Mouse (Mus musculus): ENCODE measurements around the gene B9d2.

GRCm38 (mm10) chr7:25689603-25690021 lies 9.0 kb downstream of the B9d2 start:
- TF ChIP-seq CTCF (IDR thresholded peaks at IDR 0.05; ENCODE audit: control insufficient read depth, insufficient read depth, low read length): no peak
- TF ChIP-seq POLR2A (IDR thresholded peaks at IDR 0.05; ENCODE audit: borderline replicate concordance, control insufficient read depth, low read depth, low read length): no peak
